Mouse (Mus musculus) hindbrain, embryonic 16.5 days (tissue): ENCODE data around the gene Jph2. TPM values are rescaled to one million over a fixed set of nuclear protein-coding genes. Genes with fewer than 3 reads are reported as not detected.

Experiments used
- polyA plus RNA-seq: library from polyadenylated mRNA; unstranded; fragments of >200 nt; fragmentation: Nextera tagmentation; extraction: Ambion mirVana; gene quantifications from 2 replicates; pipeline ENCODE4 v1.2.1, GENCODE M21; 2015

The Jph2 gene
- polyA plus RNA-seq, 1 experiment from 2014 or later, result 1.0 TPM

Other genes with a start within 250 kb of the Jph2 start
- 23.0 and 33.7 TPM in 2 replicates for gene Tox2, start 194.9 kb downstream of the Jph2 start, polyA plus RNA-seq
- 70.6 and 72.2 TPM in 2 replicates for gene Oser1, start 26.7 kb upstream of the Jph2 start, polyA plus RNA-seq
- 139 and 147 TPM in 2 replicates for gene Gdap1l1, start 40.5 kb upstream of the Jph2 start, polyA plus RNA-seq
- 18.0 and 18.2 TPM in 2 replicates for gene Fitm2, start 74.6 kb upstream of the Jph2 start, polyA plus RNA-seq
- gene R3hdml, start 94.3 kb upstream of the Jph2 start, polyA plus RNA-seq, result 0.34 and 1.0 TPM in 2 replicates
- 0.05 TPM in 1 of 2 replicates, not detected in the other for gene Hnf4a, start 108.8 kb upstream of the Jph2 start, polyA plus RNA-seq
- 37.6 and 43.2 TPM in 2 replicates for gene Ttpal, start 204.3 kb upstream of the Jph2 start, polyA plus RNA-seq
- 38.6 and 41.2 TPM in 2 replicates for gene Serinc3, start 247.1 kb upstream of the Jph2 start, polyA plus RNA-seq